Mouse (Mus musculus) frontal cortex, postnatal 10 days (tissue): ENCODE measurements around the gene Prrg1.
"Not testable (repeated sequence)": the region's sequence is repeated elsewhere in the genome, so short reads cannot be mapped to it uniquely, and the experiment has no call there.

Source experiments
- DNase-seq, 2 experiments: peaks; one replicate each; pipeline ENCODE4 v3.0.0; 2022; ENCODE audit warnings: low spot score in 2 of 2, mixed read lengths in 1 of 2

Prrg1 gene

GRCm38 (mm10) chrX:78583202-78584004, at the start of gene Prrg1:
TSS of gene Prrg1 (minus strand) at chrX:78583896.
- DNase-seq, result peak; percentile 30 to 56

GRCm38 (mm10) chrX:78605814-78606213, 22.1 kb upstream of the Prrg1 start:
- DNase-seq, result no peak

DNA sequence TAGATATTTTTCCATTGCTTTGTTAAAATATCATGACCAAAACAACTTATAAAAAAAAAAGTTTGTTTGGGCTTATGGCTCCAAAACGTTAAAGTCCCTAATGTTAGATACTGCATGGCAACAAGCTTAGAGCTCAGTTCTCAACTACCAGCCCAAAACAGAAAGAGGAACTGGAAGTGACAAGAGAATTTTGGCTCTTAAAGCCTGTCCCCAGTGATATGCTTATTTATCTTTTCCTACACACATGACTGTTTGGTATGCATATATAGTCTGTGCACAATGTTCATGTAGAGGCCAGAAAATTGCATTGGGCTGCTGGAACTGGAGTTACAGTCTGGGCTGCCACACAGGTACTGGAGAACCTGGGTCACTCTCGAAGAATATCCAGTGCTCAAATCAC, 9.4 kb upstream of the Prrg1 start:
- DNase-seq, result no peak

GRCm38 (mm10) chrX:78582854-78583201, 868 bp downstream of the Prrg1 start:
- DNase-seq, result peak; percentile 6 to 18

DNA sequence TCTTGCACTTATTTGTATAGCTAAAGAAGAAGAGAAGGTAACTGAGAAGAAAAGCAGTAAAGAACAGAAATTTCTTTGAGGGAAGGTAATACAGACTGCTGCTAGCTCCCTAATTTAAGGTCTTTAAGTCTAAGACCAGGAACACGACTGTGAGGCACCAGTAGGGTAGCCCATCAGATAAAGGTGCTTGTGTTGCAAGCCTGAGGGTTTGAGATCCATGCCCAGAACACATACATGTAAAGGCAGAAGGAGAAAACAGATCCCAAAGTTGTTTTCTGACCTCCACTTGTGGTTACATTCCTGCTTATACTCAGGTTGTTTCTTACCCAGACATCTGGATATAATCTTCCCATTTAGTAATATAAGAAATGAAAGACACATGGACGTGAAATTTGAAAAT, 20.2 kb downstream of the Prrg1 start:
- no peak for DNase-seq

DNA sequence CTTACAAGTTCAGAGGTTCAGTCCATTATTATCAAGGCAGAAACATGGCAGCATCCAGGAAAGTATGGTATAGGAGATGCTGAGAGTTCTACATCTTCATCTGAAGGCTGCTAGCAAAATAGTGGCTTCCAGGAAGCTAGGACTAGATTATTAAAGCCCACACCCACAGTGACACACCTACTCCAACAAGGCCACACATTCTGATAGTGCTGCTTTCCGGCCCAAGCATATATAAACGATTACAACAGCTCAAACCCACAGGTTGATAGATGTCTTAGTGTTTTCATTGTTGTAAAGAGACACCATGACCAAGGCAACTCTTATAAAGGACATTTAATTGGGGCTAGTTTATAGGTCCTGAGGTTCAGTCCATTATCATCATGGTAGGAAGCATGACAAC, 30.3 kb downstream of the Prrg1 start:
- DNase-seq, result no peak

DNA sequence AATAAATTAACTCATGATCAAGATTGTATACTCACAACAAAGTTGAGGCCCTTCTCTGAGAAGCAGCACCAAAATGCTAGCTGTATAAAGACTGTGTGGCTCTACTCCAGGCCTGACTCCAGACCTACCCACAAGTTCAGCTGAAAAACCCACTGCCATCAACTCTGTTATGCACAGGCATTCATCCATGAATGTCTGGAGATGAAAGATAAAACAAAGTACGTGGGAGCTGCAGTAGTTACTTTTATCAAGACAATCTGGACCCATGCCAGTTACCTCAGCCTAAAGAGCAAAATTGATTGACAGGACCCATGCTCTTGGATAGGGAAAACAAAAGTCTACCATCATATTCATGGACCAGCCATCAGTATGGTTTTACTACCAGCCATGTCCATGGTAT, 31.0 kb downstream of the Prrg1 start:
- DNase-seq, result no peak

- no peak for DNase-seq
Measured at GRCm38 (mm10) chrX:78547696-78548095, 36.0 kb downstream of the Prrg1 start.

GRCm38 (mm10) chrX:78539734-78540133, 44.0 kb downstream of the Prrg1 start:
- no peak for DNase-seq

DNA sequence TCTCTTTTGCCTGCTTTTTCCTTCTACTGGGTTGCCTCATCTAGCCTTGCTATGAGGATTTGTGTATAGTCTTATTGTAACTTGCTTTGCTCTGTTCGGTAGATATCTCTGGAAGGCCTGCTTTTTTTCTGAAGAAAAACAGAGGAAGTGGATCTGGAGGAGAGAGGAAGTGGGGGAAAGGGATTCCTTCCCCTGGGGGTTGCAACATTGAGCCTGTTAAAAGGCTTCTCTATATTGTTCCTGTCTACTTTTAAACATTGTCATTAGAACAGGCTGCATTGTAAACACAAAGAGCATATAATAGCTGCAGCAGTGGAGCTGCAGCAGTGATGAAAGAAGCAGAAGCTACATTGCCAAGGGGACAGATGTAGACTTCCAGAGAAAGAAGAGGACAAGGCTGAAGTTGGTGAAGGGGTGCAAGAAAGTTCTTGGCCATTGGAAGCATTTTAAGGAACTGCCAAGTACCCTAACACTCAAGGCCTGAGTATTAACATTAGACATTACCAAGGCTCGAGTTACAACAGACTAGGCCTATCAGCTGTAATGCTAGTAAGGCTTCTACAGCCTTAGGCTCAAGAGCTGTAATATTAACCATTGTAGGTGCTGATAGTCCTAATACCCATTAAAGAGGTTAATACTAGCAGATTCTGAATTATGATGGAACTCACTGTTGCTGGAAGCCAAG, 44.9 kb downstream of the Prrg1 start:
- DNase-seq, result no peak

GRCm38 (mm10) chrX:78518301-78518700, 65.4 kb downstream of the Prrg1 start:
- no peak for DNase-seq

GRCm38 (mm10) chrX:78482987-78483386, 100.7 kb downstream of the Prrg1 start:
- no peak for DNase-seq

- DNase-seq, result no peak
Measured at GRCm38 (mm10) chrX:78479710-78480109, 104.0 kb downstream of the Prrg1 start.

DNA sequence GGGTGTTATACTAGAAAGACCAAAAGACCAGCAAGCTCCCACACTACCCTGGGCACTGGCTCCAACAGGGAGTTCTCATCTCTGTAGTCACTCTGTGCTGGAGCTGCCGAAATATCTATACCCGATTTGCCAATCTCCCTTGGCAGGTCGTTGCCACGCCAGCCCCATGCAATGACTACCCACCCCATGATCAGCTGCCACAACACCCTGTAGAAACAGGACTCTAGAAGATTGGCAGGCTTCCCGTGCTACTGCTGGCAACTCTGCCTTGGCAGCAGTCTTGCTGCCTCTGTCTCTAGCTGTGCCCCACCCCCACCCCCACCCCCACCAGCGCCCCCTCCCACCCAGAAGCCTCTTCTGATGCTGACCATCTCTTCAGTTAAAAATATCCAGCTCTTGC, 149.3 kb downstream of the Prrg1 start:
- no peak for DNase-seq

GRCm38 (mm10) chrX:78403346-78403745, 180.3 kb downstream of the Prrg1 start:
- not testable (repeated sequence) for DNase-seq
